Mouse (Mus musculus) forebrain, embryonic 14.5 days (tissue): Measurements from ENCODE around the gene Zfhx3. TPM values are rescaled to one million over a fixed set of nuclear protein-coding genes. Genes with fewer than 3 reads are reported as not detected.

Experiments
- ATAC-seq: fragments of 200-750 bp; cut with Nextera tagmentation; 2 replicates; pipeline ENCODE4 v1.8.0; 2017; ENCODE audit warnings: mild to moderate bottlenecking, moderate library complexity
- DNase-seq: peaks from one replicate; pipeline ENCODE4 v3.0.0-alpha.2; 2015; ENCODE audit warnings: low spot score
- H3K27ac ChIP-seq: fragments of 300-500 bp; sonication (generic); 2 replicates; pipeline ENCODE4 v1.5.1; 2014; ENCODE audit warnings: low read depth, mild to moderate bottlenecking, control low read depth, low read length, moderate library complexity
- H3K27me3 ChIP-seq: fragments of 300-500 bp; sonication (generic); replicated peaks from 2 replicates; pipeline ENCODE4 v1.6.1; 2014; ENCODE audit warnings: low read length, control low read depth, mixed read lengths; ENCODE audit not compliant: control insufficient read depth, insufficient read depth
- H3K36me3 ChIP-seq: fragments of 300-500 bp; sonication (generic); 2 replicates; pipeline ENCODE4 v1.6.1; 2014; ENCODE audit warnings: low read length, control low read depth; ENCODE audit not compliant: control insufficient read depth, insufficient read depth
- H3K4me1 ChIP-seq: fragments of 300-500 bp; sonication (generic); 2 replicates; pipeline ENCODE4 v1.6.1; 2014; ENCODE audit warnings: antibody characterized with exemption, low read length, control low read depth; ENCODE audit not compliant: control insufficient read depth, insufficient read depth
- H3K4me2 ChIP-seq: fragments of 300-500 bp; sonication (generic); 2 replicates; pipeline ENCODE4 v1.6.1; 2014; ENCODE audit warnings: mild to moderate bottlenecking, control low read depth, low read length
- H3K4me3 ChIP-seq: fragments of 300-500 bp; sonication (generic); 2 replicates; pipeline ENCODE4 v1.5.1; 2014; ENCODE audit warnings: low read depth, low read length, control low read depth
- H3K9ac ChIP-seq: fragments of 300-500 bp; sonication (generic); 2 replicates; pipeline ENCODE4 v1.6.1; 2014; ENCODE audit warnings: mild to moderate bottlenecking, low read length, control low read depth, moderate library complexity
- H3K9me3 ChIP-seq: fragments of 300-500 bp; sonication (generic); replicated peaks from 2 replicates; pipeline ENCODE4 v1.6.1; 2016; ENCODE audit warnings: low read length, control low read depth, mixed read lengths; ENCODE audit not compliant: control insufficient read depth
- WGBS: fragments of 180-500 bp; shearing (Covaris S2); extraction: QIAGEN DNeasy Blood & Tissue Kit; methylation state at CpG from one replicate; pipeline ENCODE4 v1.1.7; 2014; 5-methylcytosine and 5-hydroxymethylcytosine counted together
- polyA plus RNA-seq: library from polyadenylated mRNA; unstranded; fragments of >200 nt; fragmentation: Nextera tagmentation; extraction: Ambion mirVana; gene quantifications from 2 replicates; pipeline ENCODE4 v1.2.1, GENCODE M21; 2014

Zfhx3 gene
- polyA plus RNA-seq, 1 experiment from 2014 or later: 11.7 TPM

DNA sequence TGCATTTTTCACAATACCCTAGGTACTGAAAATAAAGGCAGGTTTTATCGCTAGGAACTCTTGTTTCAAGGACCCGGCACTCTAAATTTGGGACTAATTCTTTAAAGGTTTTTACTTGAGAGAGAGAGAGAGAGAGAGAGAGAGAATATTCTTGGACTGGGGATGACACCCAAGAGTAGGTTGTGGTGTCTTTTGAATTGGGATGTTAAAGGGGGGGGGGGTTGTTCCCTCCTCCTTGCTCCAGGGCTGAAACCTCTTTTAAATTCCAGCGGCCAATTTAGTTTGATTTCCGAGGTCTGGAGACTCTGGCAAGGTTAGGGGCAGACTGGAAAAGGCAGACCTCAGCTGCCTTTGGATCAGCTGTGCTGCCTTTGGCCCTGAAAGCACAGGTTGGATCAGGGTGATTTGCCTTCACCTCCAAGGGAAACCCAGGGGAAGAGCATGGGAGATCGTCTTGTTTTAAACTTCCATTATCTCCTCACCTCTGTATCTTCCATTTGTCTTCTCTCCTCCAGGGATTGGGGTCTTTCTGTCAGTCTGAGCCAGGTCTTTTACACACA, 755.7 kb downstream of the Zfhx3 start:
- no peak for ATAC-seq
- Histone ChIP-seq H3K9me3 (no peaks in the 10 kb centered on the region), H3K36me3 (no peaks in the 10 kb centered on the region), H3K27me3 (peaks cover 77% of the 10 kb centered on the region), H3K27ac (no peak overlapping the region), H3K9ac (no peak overlapping the region), H3K4me1 (peaks cover 11% of the 10 kb centered on the region), H3K4me2 (peak overlapping the region; percentile 25; the same call in 1 of the 2 replicates), H3K4me3 (no peak overlapping the region)
- DNase-seq: no peak
- WGBS: 2% methylated on average over 5 of the region's 5 CpGs

DNA sequence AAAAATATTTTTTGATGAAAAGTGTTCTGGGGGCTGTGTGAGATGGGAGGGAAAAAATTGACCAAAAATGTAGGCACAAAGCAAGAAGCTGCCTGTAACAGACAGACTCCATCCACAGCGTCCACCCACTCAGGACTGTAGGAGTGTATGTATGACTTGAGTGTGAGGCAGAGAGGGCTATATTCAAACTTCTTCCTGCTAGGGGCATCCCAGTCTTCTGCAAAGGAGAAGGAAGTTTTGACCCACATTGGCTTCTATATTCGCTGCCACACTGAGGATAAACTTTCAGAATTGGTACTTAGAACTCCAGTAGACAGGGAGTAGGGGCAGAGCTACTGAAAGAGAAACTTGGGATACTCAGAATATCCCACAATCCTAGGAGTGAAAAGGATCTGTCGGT, 756.6 kb downstream of the Zfhx3 start:
- H3K27ac ChIP-seq: no peak overlapping the region
- no peaks in the 10 kb centered on the region for H3K9me3 ChIP-seq
- no peak for ATAC-seq
- H3K36me3 ChIP-seq: no peaks in the 10 kb centered on the region
- 0% methylated on average over 3 of the region's 3 CpGs for WGBS
- no peak for DNase-seq
- H3K9ac ChIP-seq: no peak overlapping the region
- H3K27me3 ChIP-seq: peaks cover 69% of the 10 kb centered on the region
- peaks cover 11% of the 10 kb centered on the region for H3K4me1 ChIP-seq
- peak overlapping the region; percentile 42; the same call in 1 of the 2 replicates for H3K4me2 ChIP-seq
- H3K4me3 ChIP-seq: 0 out of 2 replicates have a peak overlapping the region, but pooled peaks have one; percentile 14

DNA sequence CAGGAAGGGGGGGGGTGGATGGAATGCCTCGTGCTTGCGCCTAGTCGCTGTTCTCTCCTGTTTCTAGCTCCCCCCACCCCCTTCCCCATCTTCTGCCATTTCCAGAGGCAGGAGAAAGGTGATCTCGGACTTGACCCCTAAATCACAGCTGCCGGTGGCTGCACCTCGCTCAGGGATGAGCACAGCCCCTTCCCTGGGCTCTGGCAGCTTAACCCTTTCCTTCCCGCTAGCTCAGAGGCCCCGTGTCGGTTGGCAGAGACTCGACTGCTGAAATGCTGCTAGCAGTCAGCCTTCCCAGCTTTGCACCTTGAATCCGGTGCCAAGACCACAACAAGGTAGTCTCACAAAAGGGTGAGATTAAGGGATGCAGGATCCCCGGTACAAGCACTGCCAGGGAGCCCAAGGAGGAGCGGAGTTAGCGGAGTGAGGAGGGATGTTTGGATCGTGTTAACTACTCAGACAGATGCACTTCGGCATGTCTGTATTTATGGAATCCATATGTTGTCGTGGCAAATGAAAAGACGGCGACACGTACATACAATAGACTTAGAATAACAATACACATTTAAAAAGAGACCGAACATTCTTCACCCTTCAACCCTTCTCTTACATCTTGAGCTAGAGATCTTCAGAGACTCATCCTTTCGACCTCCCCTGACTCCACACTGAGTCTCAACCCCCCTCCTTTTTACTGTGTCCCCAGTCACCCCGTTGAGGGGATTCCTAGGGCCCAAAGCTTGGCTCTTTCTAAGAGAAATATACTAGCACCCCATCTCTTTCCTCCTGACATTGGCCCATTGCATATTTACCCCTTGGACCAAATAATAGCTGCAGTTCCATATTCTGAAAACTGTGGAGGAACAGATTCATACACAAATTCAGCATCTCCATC, 757.3 kb downstream of the Zfhx3 start:
- no peaks in the 10 kb centered on the region for H3K36me3 ChIP-seq
- H3K27ac ChIP-seq: peak overlapping the region; percentile 1
- ATAC-seq (no peak), DNase-seq (no peak)
- H3K9ac ChIP-seq: peak overlapping the region; percentile 46; the same call in 1 of the 2 replicates
- 1% methylated on average over 23 of the region's 23 CpGs for whole genome bisulfite sequencing
- peaks cover 63% of the 10 kb centered on the region for H3K27me3 ChIP-seq
- H3K4me1 ChIP-seq: peaks cover 11% of the 10 kb centered on the region
- peak overlapping the region; percentile 14; the same call in 1 of the 2 replicates for H3K4me3 ChIP-seq
- no peaks in the 10 kb centered on the region for H3K9me3 ChIP-seq
- peak overlapping the region; percentile 42 for H3K4me2 ChIP-seq

DNA sequence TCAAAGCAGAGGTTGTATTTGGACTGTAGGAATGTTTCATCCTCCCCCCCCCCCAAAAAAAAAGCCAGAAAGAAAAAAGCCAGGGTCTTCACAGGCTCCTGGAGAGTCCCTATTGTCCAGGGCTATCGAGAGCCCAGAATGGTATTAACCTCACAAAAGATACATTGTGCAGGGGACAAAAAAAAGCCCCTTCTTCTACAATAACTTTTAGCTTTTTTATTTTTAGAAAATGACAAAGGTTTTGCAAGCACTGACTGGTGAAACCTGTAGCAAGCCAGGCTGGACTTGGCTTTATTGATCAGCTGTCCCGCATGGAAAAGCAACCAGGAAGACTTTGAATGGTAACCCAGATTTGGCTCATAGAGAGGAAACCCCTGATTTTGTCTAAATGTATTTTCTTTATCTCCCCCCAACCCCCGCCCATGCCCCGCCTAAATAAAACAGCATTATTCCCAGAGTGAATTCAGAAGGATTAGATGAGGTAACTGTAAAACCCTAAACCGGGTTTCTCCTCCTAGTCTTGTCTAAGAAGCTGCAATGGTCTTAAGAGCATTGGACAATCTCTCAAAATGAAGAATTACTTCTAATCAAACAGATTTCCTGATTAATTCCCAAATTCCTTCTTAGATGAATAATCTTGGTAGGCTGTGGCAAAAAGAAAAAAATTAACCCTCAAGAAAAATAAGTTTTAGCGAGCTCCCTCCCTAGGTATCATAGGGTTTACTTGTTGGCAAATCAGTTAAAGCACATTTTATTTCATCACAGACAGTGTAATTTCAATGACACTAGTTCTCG, 759.1 kb downstream of the Zfhx3 start:
- H3K4me3 ChIP-seq: no peak overlapping the region
- H3K9me3 ChIP-seq: no peaks in the 10 kb centered on the region
- DNase-seq (no peak), ATAC-seq (no peak)
- peaks cover 3% of the 10 kb centered on the region for H3K4me1 ChIP-seq
- peak overlapping the region; percentile 73 for H3K4me2 ChIP-seq
- WGBS: 2% methylated on average over 7 of the region's 7 CpGs
- H3K9ac ChIP-seq: peak overlapping the region; percentile 44; the same call in 1 of the 2 replicates
- H3K27me3 ChIP-seq: peaks cover 47% of the 10 kb centered on the region
- no peaks in the 10 kb centered on the region for H3K36me3 ChIP-seq
- H3K27ac ChIP-seq: peak overlapping the region; percentile 14; the same call in 1 of the 2 replicates

DNA sequence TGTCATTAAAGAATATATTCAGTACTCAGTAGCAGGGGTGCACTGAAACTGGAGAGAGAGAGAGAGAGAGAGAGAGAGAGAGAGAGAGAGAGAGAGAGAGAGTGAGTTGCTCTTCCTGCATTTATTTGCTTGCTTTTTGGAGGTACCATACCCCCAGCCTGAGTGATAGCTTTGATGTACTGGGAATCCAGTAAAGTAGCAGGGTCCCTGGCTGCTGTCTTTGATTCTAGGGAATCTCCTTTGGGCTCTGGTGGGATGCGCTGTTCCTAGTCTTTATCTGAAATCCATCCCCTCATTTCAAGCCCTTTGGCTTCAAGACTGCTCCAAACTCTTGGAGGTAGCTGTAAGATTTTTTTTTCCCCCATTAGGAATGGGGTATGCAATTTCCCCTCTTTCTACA, 759.8 kb downstream of the Zfhx3 start:
- Histone ChIP-seq H3K4me3 (peak overlapping the region; percentile 90; the same call in 1 of the 2 replicates), H3K36me3 (no peaks in the 10 kb centered on the region), H3K4me2 (peak overlapping the region; percentile 73), H3K4me1 (peaks cover 5% of the 10 kb centered on the region), H3K9me3 (no peaks in the 10 kb centered on the region), H3K9ac (peak overlapping the region; percentile 44), H3K27ac (peak overlapping the region; percentile 59; the same call in 1 of the 2 replicates), H3K27me3 (peaks cover 46% of the 10 kb centered on the region)
- ATAC-seq: no peak
- WGBS: 9% methylated on average over 1 of the region's 1 CpGs
- DNase-seq: no peak

DNA sequence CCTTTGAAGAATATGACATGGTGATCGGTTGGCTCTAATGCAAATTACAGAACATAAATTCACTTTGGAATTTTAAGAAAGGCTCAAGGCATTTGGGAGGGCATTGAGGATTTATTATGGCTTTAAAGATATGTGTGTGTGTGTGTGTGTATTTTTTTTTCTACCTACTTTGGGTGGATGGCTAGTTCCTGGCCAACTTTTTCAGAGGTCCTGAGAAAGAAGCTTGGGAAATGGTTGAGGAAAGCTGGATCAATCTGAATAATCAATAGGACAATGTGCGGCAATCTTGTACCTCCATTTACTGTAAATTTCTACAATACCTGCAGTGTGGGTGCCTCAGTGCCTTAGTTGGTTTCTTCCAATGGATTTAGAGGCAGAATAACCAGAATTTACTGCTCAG, 763.3 kb downstream of the Zfhx3 start:
- H3K9me3 ChIP-seq: no peaks in the 10 kb centered on the region
- H3K4me2 ChIP-seq: peak overlapping the region; percentile 73
- peak overlapping the region; percentile 90 for H3K4me3 ChIP-seq
- 43% methylated on average over 2 of the region's 2 CpGs for WGBS
- peak overlapping the region; percentile 97 for H3K9ac ChIP-seq
- peaks cover 23% of the 10 kb centered on the region for H3K27me3 ChIP-seq
- no peaks in the 10 kb centered on the region for H3K36me3 ChIP-seq
- H3K4me1 ChIP-seq: peaks cover 15% of the 10 kb centered on the region
- H3K27ac ChIP-seq: peak overlapping the region; percentile 99
- no peak for DNase-seq
- no peak for ATAC-seq

DNA sequence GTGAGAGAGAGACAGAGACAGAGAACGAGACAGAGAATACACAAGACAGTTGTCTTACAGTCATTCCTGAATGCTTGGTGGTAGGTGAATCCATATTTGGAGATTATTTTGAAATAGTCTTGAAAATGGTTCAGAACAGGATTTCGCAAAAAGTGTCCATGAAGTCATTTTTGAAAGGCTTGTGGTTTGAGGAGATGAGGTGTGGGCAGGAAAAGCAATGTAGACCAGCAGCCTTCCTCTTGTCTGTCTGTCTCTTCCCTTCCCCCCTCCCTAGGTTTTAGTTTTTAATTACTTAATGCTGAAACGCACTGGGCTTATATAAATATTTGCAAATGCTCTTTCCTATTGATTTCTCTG, 764.0 kb downstream of the Zfhx3 start:
- peaks cover 21% of the 10 kb centered on the region for H3K27me3 ChIP-seq
- WGBS: 67% methylated on average over 3 of the region's 3 CpGs
- DNase-seq: no peak

DNA sequence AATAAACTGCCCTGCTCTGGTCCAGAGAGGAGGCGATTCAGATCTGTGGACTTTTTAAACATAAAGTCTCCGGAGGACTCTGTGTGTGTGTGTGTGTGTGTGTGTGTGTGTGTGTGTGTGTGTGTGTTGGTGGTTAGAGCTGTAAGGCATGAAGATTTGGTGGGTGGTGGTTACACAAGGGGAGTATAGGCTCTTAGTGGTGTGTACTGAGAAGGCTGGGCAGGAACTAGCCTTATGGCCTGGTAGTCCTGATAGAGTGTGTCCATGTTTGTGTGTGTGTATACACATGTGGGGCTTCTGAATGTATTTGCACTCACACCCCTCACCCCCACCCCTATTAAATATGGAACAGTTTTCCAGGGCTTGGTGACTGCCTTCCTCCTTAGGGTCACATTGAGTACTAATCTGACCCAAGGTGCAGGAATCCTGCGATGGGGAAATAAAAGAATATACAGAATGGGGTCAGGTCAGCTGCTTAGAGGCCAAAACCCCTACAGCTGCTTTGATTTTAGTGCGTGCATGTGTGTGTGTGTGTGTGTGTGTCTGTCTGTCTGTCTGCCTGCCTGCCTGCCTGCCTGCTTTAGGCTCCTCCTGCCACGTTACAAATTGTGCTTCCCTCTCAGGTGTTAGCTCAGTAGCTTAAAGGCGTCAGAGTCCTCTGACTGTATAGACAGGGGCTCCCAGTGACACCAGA, 764.6 kb downstream of the Zfhx3 start:
- Histone ChIP-seq H3K4me3 (peak overlapping the region; percentile 90), H3K4me1 (peaks cover 24% of the 10 kb centered on the region), H3K36me3 (no peaks in the 10 kb centered on the region), H3K9ac (peak overlapping the region; percentile 97), H3K4me2 (peak overlapping the region; percentile 73), H3K27ac (peak overlapping the region; percentile 99), H3K9me3 (no peaks in the 10 kb centered on the region), H3K27me3 (0 out of 2 replicates have a peak, but pooled peaks cover 18% of the 10 kb centered on the region)
- WGBS: 38% methylated on average over 6 of the region's 6 CpGs
- DNase-seq (no peak), ATAC-seq (no peak)

More for the DNA sequence above, 764.0 kb downstream of the Zfhx3 start:
- Histone ChIP-seq H3K9ac (peak overlapping the region; percentile 97), H3K9me3 (no peaks in the 10 kb centered on the region), H3K27ac (peak overlapping the region; percentile 99), H3K4me3 (peak overlapping the region; percentile 90), H3K4me1 (peaks cover 20% of the 10 kb centered on the region), H3K36me3 (no peaks in the 10 kb centered on the region), H3K4me2 (peak overlapping the region; percentile 73)
- no peak for ATAC-seq
